Mouse (Mus musculus) stomach, embryonic 16.5 days (tissue): ENCODE measurements at regions not wholly inside any gene's neighbourhood (a gene's known extent, or its start where the extent isn't known, plus 50 kb on each side); places are given as distances from the start of the nearest gene placed in this dataset.

Experiments used
- ATAC-seq: fragments of 200-750 bp; cut with Nextera tagmentation; 2 replicates; pipeline ENCODE4 v1.8.0; 2017; ENCODE audit warnings: moderate number of reproducible peaks, moderate TSS enrichment; ENCODE audit not compliant: insufficient read depth, low FRiP score
- H3K27ac ChIP-seq: fragments of 300-500 bp; sonication (generic); 2 replicates; pipeline ENCODE4 v1.5.1; 2014; ENCODE audit warnings: low read length
- H3K27me3 ChIP-seq: fragments of 300-500 bp; sonication (generic); 2 replicates; pipeline ENCODE4 v1.6.1; 2014; ENCODE audit warnings: low read length, control low read depth, mixed read lengths; ENCODE audit not compliant: control insufficient read depth, insufficient read depth
- H3K36me3 ChIP-seq: fragments of 300-500 bp; sonication (generic); 2 replicates; pipeline ENCODE4 v1.6.1; 2014; ENCODE audit warnings: low read length; ENCODE audit not compliant: control insufficient read depth, insufficient read depth
- H3K4me1 ChIP-seq: fragments of 300-500 bp; sonication (generic); 2 replicates; pipeline ENCODE4 v1.6.1; 2014; ENCODE audit warnings: low read length, control low read depth, mixed read lengths; ENCODE audit not compliant: control insufficient read depth, insufficient read depth
- H3K4me2 ChIP-seq: fragments of 300-500 bp; sonication (generic); 2 replicates; pipeline ENCODE4 v1.6.1; 2014; ENCODE audit warnings: low read depth, low read length, mixed read lengths
- H3K4me3 ChIP-seq: fragments of 300-500 bp; sonication (generic); replicated peaks from 2 replicates; pipeline ENCODE4 v1.5.1; 2014; ENCODE audit warnings: mild to moderate bottlenecking, low read length
- H3K9ac ChIP-seq: fragments of 300-500 bp; sonication (generic); 2 replicates; pipeline ENCODE4 v1.6.1; 2014; ENCODE audit warnings: low read length
- H3K9me3 ChIP-seq: fragments of 300-500 bp; sonication (generic); replicated peaks from 2 replicates; pipeline ENCODE4 v1.6.1; 2016; ENCODE audit warnings: low read length, control low read depth; ENCODE audit not compliant: control insufficient read depth
- WGBS: fragments of 180-500 bp; shearing (Covaris S2); extraction: QIAGEN DNeasy Blood & Tissue Kit; methylation state at CpG from one replicate; pipeline ENCODE4 v1.1.7; 2014; 5-methylcytosine and 5-hydroxymethylcytosine counted together

- Histone ChIP-seq H3K4me2 (peak overlapping the region; percentile 19; the same call in 1 of the 2 replicates), H3K9me3 (no peaks in the 10 kb centered on the region), H3K9ac (no peak overlapping the region), H3K27ac (no peak overlapping the region), H3K36me3 (no peaks in the 10 kb centered on the region), H3K27me3 (no peaks in the 10 kb centered on the region), H3K4me1 (peaks cover 3% of the 10 kb centered on the region; the same call in 1 of the 2 replicates), H3K4me3 (no peak overlapping the region)
- peak; percentile 27; the same call in 1 of the 2 replicates for ATAC-seq
- WGBS = 24% methylated on average over 17 of the region's 17 CpGs
Measured at GRCm38 (mm10) chr16:55476544-55477208, 178.9 kb upstream of the Zpld1 start.

GRCm38 (mm10) chr16:55474950-55475525 lies 177.3 kb upstream of the Zpld1 start:
- peaks cover 3% of the 10 kb centered on the region; the same call in 1 of the 2 replicates for H3K4me1 ChIP-seq

GRCm38 (mm10) chr16:55471396-55471795 lies 173.6 kb upstream of the Zpld1 start:
- no peaks in the 10 kb centered on the region for H3K36me3 ChIP-seq
- no peak overlapping the region for H3K4me3 ChIP-seq
- no peak overlapping the region for H3K27ac ChIP-seq
- no peaks in the 10 kb centered on the region for H3K9me3 ChIP-seq
- H3K27me3 ChIP-seq = no peaks in the 10 kb centered on the region
- no peak overlapping the region for H3K9ac ChIP-seq
- no peak overlapping the region for H3K4me2 ChIP-seq
- H3K4me1 ChIP-seq = peaks cover 3% of the 10 kb centered on the region; the same call in 1 of the 2 replicates
- ATAC-seq = no peak
- WGBS = 52% methylated on average over 4 of the region's 4 CpGs

More at GRCm38 (mm10) chr16:55474950-55475525, 177.3 kb upstream of the Zpld1 start:
- no peak overlapping the region for H3K4me2 ChIP-seq
- WGBS = 81% methylated on average over 7 of the region's 7 CpGs
- H3K27me3 ChIP-seq = no peaks in the 10 kb centered on the region
- no peaks in the 10 kb centered on the region for H3K9me3 ChIP-seq
- no peak overlapping the region for H3K4me3 ChIP-seq
- ATAC-seq = no peak
- no peak overlapping the region for H3K27ac ChIP-seq
- H3K36me3 ChIP-seq = no peaks in the 10 kb centered on the region
- no peak overlapping the region for H3K9ac ChIP-seq

GRCm38 (mm10) chr16:55470721-55471120 lies 172.9 kb upstream of the Zpld1 start:
- no peak for ATAC-seq
- Histone ChIP-seq H3K4me1 (peaks cover 2% of the 10 kb centered on the region; the same call in 1 of the 2 replicates), H3K4me2 (peak overlapping the region; percentile 38; the same call in 1 of the 2 replicates), H3K27ac (no peak overlapping the region), H3K9ac (no peak overlapping the region; the same call in 1 of the 2 replicates), H3K27me3 (no peaks in the 10 kb centered on the region), H3K36me3 (no peaks in the 10 kb centered on the region), H3K9me3 (no peaks in the 10 kb centered on the region), H3K4me3 (no peak overlapping the region)
- 38% methylated on average over 13 of the region's 13 CpGs for WGBS

GRCm38 (mm10) chr16:55469703-55470102 lies 171.9 kb upstream of the Zpld1 start:
- Histone ChIP-seq H3K27ac (no peak overlapping the region), H3K4me1 (peaks cover 2% of the 10 kb centered on the region; the same call in 1 of the 2 replicates), H3K4me3 (no peak overlapping the region), H3K9ac (no peak overlapping the region), H3K27me3 (no peaks in the 10 kb centered on the region), H3K36me3 (no peaks in the 10 kb centered on the region), H3K9me3 (no peaks in the 10 kb centered on the region), H3K4me2 (no peak overlapping the region)
- 78% methylated on average over 3 of the region's 3 CpGs for WGBS
- ATAC-seq = no peak

- Histone ChIP-seq H3K27me3 (no peaks in the 10 kb centered on the region), H3K36me3 (no peaks in the 10 kb centered on the region), H3K4me3 (no peak overlapping the region), H3K4me1 (peaks cover 2% of the 10 kb centered on the region; the same call in 1 of the 2 replicates), H3K9me3 (no peaks in the 10 kb centered on the region), H3K9ac (no peak overlapping the region), H3K27ac (no peak overlapping the region), H3K4me2 (no peak overlapping the region)
- peak; percentile 64; the same call in 1 of the 2 replicates for ATAC-seq
- 45% methylated on average over 9 of the region's 9 CpGs for WGBS
Measured at GRCm38 (mm10) chr16:55468833-55469458, 171.2 kb upstream of the Zpld1 start.

GRCm38 (mm10) chr16:55460519-55460918 lies 162.7 kb upstream of the Zpld1 start:
- H3K27me3 ChIP-seq = no peaks in the 10 kb centered on the region
- ATAC-seq = no peak
- no peak overlapping the region for H3K4me3 ChIP-seq

GRCm38 (mm10) chr16:55447581-55447980 lies 149.8 kb upstream of the Zpld1 start:
- Histone ChIP-seq H3K36me3 (no peaks in the 10 kb centered on the region), H3K4me1 (no peaks in the 10 kb centered on the region), H3K27ac (no peak overlapping the region), H3K9ac (no peak overlapping the region), H3K27me3 (no peaks in the 10 kb centered on the region), H3K4me3 (no peak overlapping the region), H3K9me3 (no peaks in the 10 kb centered on the region), H3K4me2 (no peak overlapping the region)
- ATAC-seq = no peak
- WGBS = 77% methylated on average over 3 of the region's 3 CpGs

More at GRCm38 (mm10) chr16:55460519-55460918, 162.7 kb upstream of the Zpld1 start:
- no peak overlapping the region for H3K27ac ChIP-seq
- no peaks in the 10 kb centered on the region for H3K9me3 ChIP-seq
- no peak overlapping the region for H3K9ac ChIP-seq
- H3K4me2 ChIP-seq = no peak overlapping the region
- H3K36me3 ChIP-seq = no peaks in the 10 kb centered on the region
- H3K4me1 ChIP-seq = no peaks in the 10 kb centered on the region
